ENCODE assay signal across 29 mouse cellular contexts in the genomic region with DNA sequence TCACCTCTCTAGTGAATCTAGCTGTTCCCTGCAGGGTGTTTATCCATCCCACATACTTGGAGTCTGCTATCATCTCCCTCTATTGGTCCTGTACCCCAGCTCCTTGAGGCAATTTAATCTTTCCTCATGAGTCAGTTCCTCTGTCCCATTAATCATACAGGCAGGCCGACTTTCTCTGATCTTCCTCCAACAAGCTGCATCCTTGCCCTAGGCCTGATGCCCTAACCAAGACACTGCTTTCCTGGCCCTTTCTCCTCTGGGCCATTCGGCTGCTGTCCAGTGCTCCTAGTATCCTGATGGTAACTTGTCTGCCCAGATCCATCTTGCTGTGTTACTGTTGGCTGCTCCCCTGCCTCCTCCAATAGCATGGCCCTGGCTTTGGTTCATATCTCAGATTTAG. TPM values are rescaled to one million over a fixed set of nuclear protein-coding genes. Genes with fewer than 3 reads are reported as not detected.
DNase-seq lines count a peak whose midpoint lies in the region; ATAC-seq and TF ChIP-seq lines count a peak whose summit lies in the region.
"Had no signal": no experiment of that assay in that cellular context is flagged by ENCODE, and none has a peak within 500 bp of the region (broad histone marks: within the 10 kb centered on the region; RNA-seq: fewer than 3 reads in every experiment).

No protein-coding gene starts in this region.

- ATAC-seq in lung, postnatal 0 days, result no peak
- ATAC-seq: forebrain, embryonic 14.5 days; midbrain, embryonic 15.5 days had no signal

- no peak for TF ChIP-seq EP300 in lung, postnatal 0 days (IDR thresholded peaks at IDR 0.05)

- 52% methylated on average over 2 of the region's 2 CpGs for WGBS in lung, postnatal 0 days

- H3K36me3 ChIP-seq in lung, postnatal 0 days (ENCODE audit: insufficient read depth, low read length), result no peaks in the 10 kb centered on the region
- H3K36me3 ChIP-seq: embryonic facial prominence, embryonic 12.5 days; heart, embryonic 13.5 days; hindbrain, embryonic 13.5 days; lung, embryonic 15.5 days; midbrain, embryonic 15.5 days; neural tube, embryonic 12.5 days had no signal

- no peak overlapping the region for H3K4me3 ChIP-seq in lung, postnatal 0 days (ENCODE audit: low read depth, low read length)
- H3K4me3 ChIP-seq: embryonic facial prominence, embryonic 12.5 days; erythroblast, embryonic 14.5 days; heart, adult 2 months; heart, embryonic 13.5 days; hindbrain, embryonic 13.5 days; left cerebral cortex, adult 2 months; lung, embryonic 15.5 days; megakaryocyte, embryonic 14.5 days; midbrain, embryonic 15.5 days; neural tube, embryonic 12.5 days had no signal

- peak; percentile 84 to 90 for DNase-seq in adrenal gland, adult (ENCODE audit: inconsistent age in 2 of 2, low spot score in 1 of 2)
- DNase-seq in adrenal gland, postnatal 4 days (ENCODE audit: low spot score in 2 of 2), result no peak
- DNase-seq in lung, postnatal 0 days (ENCODE audit: low spot score), result peak; percentile 6
- DNase-seq in lung, postnatal 4 days, result no peak
- DNase-seq in NIH3T3 (ENCODE audit: low read depth), result peak; percentile 16
- DNase-seq in adrenal gland, postnatal 14 days, result peak; percentile 67
- DNase-seq in layer of hippocampus, postnatal 25 days (ENCODE audit: extremely low spot score in 1 of 2, low spot score in 1 of 2), result no peak
- no peak for DNase-seq in embryo, embryonic 11 days
- DNase-seq: cerebellum, adult 18-20 months; gastrocnemius, postnatal 10 days; heart, adult 2 months; kidney, adult 2 months; layer of hippocampus, adult 9-11 months; right cerebral cortex, postnatal 14 days had no signal

- no peak overlapping the region for H3K4me2 ChIP-seq in lung, postnatal 0 days (replicated peaks; ENCODE audit: low read depth, low read length)
- H3K4me2 ChIP-seq: embryonic facial prominence, embryonic 12.5 days; heart, embryonic 13.5 days; hindbrain, embryonic 13.5 days; lung, embryonic 15.5 days; midbrain, embryonic 15.5 days; neural tube, embryonic 12.5 days had no signal

- no peaks in the 10 kb centered on the region for H3K4me1 ChIP-seq in lung, postnatal 0 days (ENCODE audit: insufficient read depth, low read depth, low read length)
- H3K4me1 ChIP-seq: lung, embryonic 15.5 days; megakaryocyte, embryonic 14.5 days; midbrain, embryonic 15.5 days; neural tube, embryonic 12.5 days had no signal

- no peaks in the 10 kb centered on the region for H3K27me3 ChIP-seq in lung, postnatal 0 days (replicated peaks; ENCODE audit: insufficient read depth, low read length)
- H3K27me3 ChIP-seq: embryonic facial prominence, embryonic 12.5 days; heart, embryonic 13.5 days; hindbrain, embryonic 13.5 days; lung, embryonic 15.5 days; megakaryocyte, embryonic 14.5 days; midbrain, embryonic 15.5 days; neural tube, embryonic 12.5 days had no signal

- H3K9me3 ChIP-seq in lung, postnatal 0 days (ENCODE audit: low read length), result no peaks in the 10 kb centered on the region
- H3K9me3 ChIP-seq: embryonic facial prominence, embryonic 12.5 days; heart, embryonic 13.5 days; hindbrain, embryonic 13.5 days; lung, embryonic 15.5 days; midbrain, embryonic 15.5 days; neural tube, embryonic 12.5 days had no signal

- H3K9ac ChIP-seq in lung, postnatal 0 days (replicated peaks; ENCODE audit: low read depth), result no peak overlapping the region
- H3K9ac ChIP-seq: embryonic facial prominence, embryonic 12.5 days; heart, embryonic 13.5 days; hindbrain, embryonic 13.5 days; liver, embryonic 14.5 days; lung, embryonic 15.5 days; midbrain, embryonic 15.5 days; neural tube, embryonic 12.5 days had no signal

- no peak for TF ChIP-seq CTCF in lung, postnatal 0 days (IDR thresholded peaks at IDR 0.05)

- H3K27ac ChIP-seq in lung, postnatal 0 days (ENCODE audit: low read length), result no peak overlapping the region
- H3K27ac ChIP-seq: heart, adult 2 months; heart, embryonic 13.5 days; hindbrain, embryonic 13.5 days; kidney, postnatal 0 days; left cerebral cortex, adult 2 months; liver, embryonic 14.5 days; lung, embryonic 15.5 days; midbrain, embryonic 15.5 days; neural tube, embryonic 12.5 days had no signal

RNA-seq across cellular contexts. Expression of a gene that starts 33.7 kb away (rescaled TPM):
- under 1 TPM; 0.39 to 0.56 TPM for total RNA-seq in adrenal gland, postnatal 4 days (2021)
- 0.02 TPM in 1 of 2 replicates, not detected in the other for polyA plus RNA-seq in lung, postnatal 0 days (2015; fragmentation: Nextera tagmentation; extraction: Ambion mirVana)
- 0.74 TPM in 1 of 2 replicates, not detected in the other for total RNA-seq in adrenal gland, postnatal 14 days (2021)
- not detected for total RNA-seq in layer of hippocampus, postnatal 25 days (2021)
- total RNA-seq: common myeloid progenitor, adult 5-6 weeks; left cerebral cortex, adult 2 months; left cerebral cortex, postnatal 36 days had no signal
- polyA plus RNA-seq: forebrain, embryonic 14.5 days; lung, embryonic 15.5 days; thymus, postnatal 0 days had no signal

Comparison
In these comparisons a context has a peak if more than half of its experiments do, and no peak if none do; other contexts are left out.
1. DNase-seq: peak in adrenal gland, adult (2 of 2), lung, postnatal 0 days (single experiment), NIH3T3 (single experiment) and adrenal gland, postnatal 14 days (single experiment); none in adrenal gland, postnatal 4 days (0 of 2), lung, postnatal 4 days (0 of 2), layer of hippocampus, postnatal 25 days (0 of 2) and embryo, embryonic 11 days (single experiment).